Mouse (Mus musculus): ENCODE measurements around the gene Rgp1.

Rgp1 gene

DNA sequence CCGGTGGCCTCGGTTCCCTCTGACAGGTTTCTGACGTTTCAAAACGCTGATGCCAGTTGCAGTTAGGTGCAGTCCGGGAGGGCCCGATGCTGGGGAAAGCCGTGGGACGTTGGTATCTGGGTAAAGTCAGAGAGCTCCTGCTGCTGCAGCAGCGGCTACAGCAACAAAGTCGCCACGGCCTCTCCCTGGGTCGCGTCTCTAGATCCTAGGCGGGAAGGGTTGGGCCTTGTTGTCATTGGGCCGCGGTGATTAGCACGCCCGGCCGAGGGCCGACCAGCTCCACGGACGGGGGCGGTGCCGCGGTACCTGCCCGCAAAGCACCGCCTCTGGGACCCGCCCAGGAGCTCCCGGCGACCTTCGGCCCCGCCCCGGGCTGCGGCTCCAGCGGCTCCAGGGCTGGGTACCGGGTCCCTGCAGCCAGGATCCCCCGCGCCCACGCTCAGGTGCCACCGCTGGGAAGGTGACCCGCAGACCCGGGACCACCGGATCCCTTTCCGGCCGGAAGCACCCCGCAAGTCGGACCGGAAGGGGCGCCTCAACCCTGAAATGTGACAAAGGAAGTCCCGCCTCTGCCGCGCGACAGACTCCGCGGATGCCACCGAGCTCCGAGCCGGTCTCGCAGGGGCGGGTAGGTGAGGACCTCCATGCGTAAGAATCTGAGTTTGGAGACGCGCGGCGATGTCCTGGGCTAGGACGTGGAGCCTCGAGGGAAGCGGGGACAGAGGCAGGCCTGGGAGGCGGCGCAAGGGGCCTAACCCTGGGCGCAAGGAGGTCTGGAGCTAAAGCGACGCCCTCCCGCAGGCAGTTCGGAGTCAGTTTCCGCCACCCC is at the start of gene Rgp1, which contains the start of gene Gba2:
Gene Rgp1 (plus strand): TSS at position 340 of the 829 bp plus-strand sequence.
Gene Gba2 (minus strand): TSS at position 498 of the 829 bp plus-strand sequence.
- CTCF ChIA-PET = interaction anchor here (0.6 to 2.7 kb wide), 27 partner anchors 9 to 824 kb away, joined by 3 to 13 read pairs (median 4); partner anchors contain the start of genes Creb3 (in 2 of the 4), Tln1 (in 2 of the 4), Ccdc107 (in 1 of the 4) and Npr2 (in 1 of the 4)

GRCm38 (mm10) chr4:43530081-43530501 is 48.4 kb upstream of the Rgp1 start:
- ChIA-PET CTCF (interaction anchor here (0.6 to 2.4 kb wide), 66 partner anchors 8 to 471 kb away, joined by 3 to 12 read pairs (median 4); partner anchors contain the start of genes Tln1 (in 4 of the 4), Arhgef39 (in 3 of the 4), Creb3 (in 3 of the 4) and Gba2 (in 3 of the 4)), POLR2A (interaction anchor here in 3 of 4 experiments (0.5 to 3.2 kb wide), 16 partner anchors 11 to 552 kb away, joined by 3 to 10 read pairs (median 4); partner anchors contain the start of genes Creb3 (in 2 of the 3), Tln1 (in 2 of the 3), Arhgef39 (in 1 of the 3) and Ccdc107 (in 1 of the 3))

More for the DNA sequence above, at the start of gene Rgp1, which contains the start of gene Gba2:
- POLR2A ChIA-PET = interaction anchor here (0.6 to 17.8 kb wide), 54 partner anchors 8 to 1529 kb away, joined by 3 to 293 read pairs (median 3); partner anchors contain the start of genes Creb3 (in 4 of the 4), Tln1 (in 4 of the 4), Tpm2 (in 2 of the 4) and Arhgef39 (in 1 of the 4)

DNA sequence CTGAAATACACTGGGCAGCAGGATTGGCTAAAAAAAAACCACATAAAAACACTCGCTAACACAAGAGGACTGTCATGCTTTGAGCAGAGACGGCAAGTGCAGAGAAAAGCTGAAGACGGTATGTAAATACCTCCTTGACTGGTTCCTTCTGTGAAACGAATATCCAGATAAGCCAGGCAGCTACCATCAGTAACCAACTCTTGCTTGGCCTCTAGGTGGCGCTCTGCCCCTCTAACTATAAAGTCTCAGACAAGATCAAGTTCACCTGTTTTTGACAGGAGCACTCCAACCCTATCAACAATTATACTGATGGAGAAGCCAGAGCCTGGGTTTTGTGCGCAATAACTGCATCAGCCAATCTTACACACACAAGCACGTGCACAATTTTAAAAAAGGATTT is 47.9 kb upstream of the Rgp1 start:
- ChIA-PET POLR2A (interaction anchor here in 3 of 4 experiments (0.5 to 3.2 kb wide), 19 partner anchors 9 to 553 kb away, joined by 3 to 10 read pairs (median 3); partner anchors contain the start of genes Creb3 (in 2 of the 3), Tln1 (in 2 of the 3), Arhgef39 (in 1 of the 3) and Ccdc107 (in 1 of the 3)), CTCF (interaction anchor here (0.6 to 2.4 kb wide), 66 partner anchors 8 to 472 kb away, joined by 3 to 12 read pairs (median 4); partner anchors contain the start of genes Tln1 (in 4 of the 4), Arhgef39 (in 3 of the 4), Creb3 (in 3 of the 4) and Gba2 (in 3 of the 4))

DNA sequence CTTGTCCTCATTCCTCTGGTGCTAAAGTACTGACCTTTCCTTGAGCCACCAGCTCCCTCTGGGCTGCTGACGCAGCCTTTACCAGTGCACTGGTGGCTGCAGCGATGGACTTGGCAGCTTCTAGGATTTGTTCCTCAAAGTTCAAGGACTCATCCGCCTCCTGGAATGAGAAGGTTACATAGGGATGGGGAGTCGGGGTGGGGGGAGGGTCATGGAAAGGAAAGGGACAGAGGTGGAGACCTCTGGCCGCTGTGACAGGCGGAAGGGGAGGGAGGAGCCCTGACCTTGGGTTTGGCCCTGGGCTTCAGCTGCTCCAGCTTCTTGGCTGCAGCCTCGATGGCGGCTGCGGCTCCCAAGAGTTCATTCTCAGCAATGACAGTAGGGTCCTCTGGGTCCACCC is 45.2 kb upstream of the Rgp1 start:
- ChIA-PET CTCF (interaction anchor here in 2 of 4 experiments (0.6 to 2.0 kb wide), 7 partner anchors 14 to 640 kb away, joined by 3 to 6 read pairs (median 4); partner anchors contain the start of genes Arhgef39 (in 1 of the 2), Creb3 (in 1 of the 2) and Tln1 (in 1 of the 2)), POLR2A (interaction anchor here in 3 of 4 experiments (0.6 to 2.3 kb wide), 16 partner anchors 8 to 122 kb away, joined by 3 to 11 read pairs (median 3); partner anchors contain the start of genes Tln1 (in 3 of the 3), Arhgef39 (in 2 of the 3), Creb3 (in 2 of the 3) and Gba2 (in 1 of the 3))

DNA sequence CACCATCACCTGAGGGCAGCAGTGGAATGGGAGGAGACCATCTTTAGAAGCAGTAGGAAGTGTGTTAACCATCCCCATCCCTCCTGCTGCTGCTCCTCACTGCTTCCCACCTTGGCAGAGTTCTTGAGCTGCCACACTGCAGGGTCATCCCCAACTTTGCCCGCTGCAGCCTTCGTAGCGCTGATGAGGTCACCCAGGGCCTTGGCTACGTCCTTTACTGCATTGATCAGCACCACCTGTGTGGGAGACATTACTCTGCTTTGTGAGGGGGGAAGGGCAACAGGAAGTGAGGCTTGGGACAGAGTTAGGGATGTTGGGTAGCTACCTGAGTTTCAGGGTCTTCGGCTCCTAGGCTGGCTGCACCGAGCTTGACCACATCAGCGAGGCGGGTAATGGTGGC is 42.9 kb upstream of the Rgp1 start:
- CTCF ChIA-PET = interaction anchor here in 2 of 4 experiments (0.6 to 1.8 kb wide), 5 partner anchors 8 to 174 kb away, joined by 3 to 13 read pairs (median 4); partner anchors contain the start of genes Creb3 (in 1 of the 2), Olfr71 (in 1 of the 2) and Tln1 (in 1 of the 2)
- POLR2A ChIA-PET = interaction anchor here in 2 of 4 experiments (1.0 to 1.7 kb wide), 4 partner anchors 11 to 27 kb away, joined by 3 to 4 read pairs (median 3); partner anchors contain the start of gene Tln1 (in 1 of the 2)

DNA sequence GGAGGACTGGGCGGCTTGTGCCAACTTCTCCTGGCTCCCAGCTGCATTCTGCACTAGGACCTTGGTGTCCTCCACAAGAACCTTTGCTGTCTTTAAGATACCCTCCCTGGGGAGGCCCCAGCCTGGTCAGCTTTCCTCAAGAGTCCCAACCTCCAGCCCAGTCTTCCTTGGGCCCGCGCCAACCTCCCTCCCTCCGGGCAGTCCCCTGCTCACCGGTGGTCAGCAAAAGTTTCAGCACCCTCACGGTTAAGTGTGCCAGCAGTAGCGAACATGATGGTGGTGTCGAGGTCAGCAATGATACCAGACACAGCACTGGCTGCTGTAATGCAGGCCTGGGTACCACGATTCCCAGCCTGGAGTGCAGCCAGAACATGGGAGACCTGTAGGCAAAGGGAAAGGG is 42.5 kb upstream of the Rgp1 start:
- POLR2A ChIA-PET = interaction anchor here in 2 of 4 experiments (1.1 to 1.7 kb wide), 3 partner anchors 11 to 22 kb away, joined by 3 to 4 read pairs (median 3); no protein-coding TSS in a partner anchor
- CTCF ChIA-PET = interaction anchor here in 2 of 4 experiments (0.6 to 1.8 kb wide), 4 partner anchors 8 to 174 kb away, joined by 3 to 13 read pairs (median 4); partner anchors contain the start of genes Creb3 (in 1 of the 2), Olfr71 (in 1 of the 2) and Tln1 (in 1 of the 2)

DNA sequence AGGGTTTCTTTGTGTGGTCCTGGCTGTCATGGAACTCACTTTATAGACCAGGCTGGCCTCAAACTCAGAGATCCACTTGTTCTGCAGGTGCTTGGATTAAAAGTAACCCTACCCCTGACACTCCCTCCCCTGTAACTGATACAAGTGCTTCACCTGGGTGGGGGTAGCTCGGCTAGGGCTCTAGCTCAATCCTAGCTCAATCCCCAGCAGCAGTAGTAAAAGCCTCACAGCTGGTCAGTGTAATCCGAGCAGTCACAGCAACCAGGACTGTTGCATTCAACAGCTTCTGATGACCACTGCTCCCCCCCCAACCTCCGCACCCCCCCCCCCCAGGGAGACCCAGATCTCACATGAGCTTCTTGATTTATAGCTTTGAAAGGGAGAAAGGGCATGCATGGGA is 36.5 kb upstream of the Rgp1 start:
- ChIA-PET CTCF (interaction anchor here in 3 of 4 experiments (0.5 to 1.2 kb wide), 3 partner anchors 12 to 487 kb away, joined by 3 to 4 read pairs (median 3); no protein-coding TSS in a partner anchor), POLR2A (interaction anchor here in 2 of 4 experiments (0.7 to 1.9 kb wide), 8 partner anchors 8 to 44 kb away, joined by 3 to 6 read pairs (median 4); partner anchors contain the start of genes Gba2 (in 1 of the 2) and Rgp1 (in 1 of the 2))

- ChIA-PET CTCF (interaction anchor here in 2 of 4 experiments (1.1 to 2.0 kb wide), 2 partner anchors 16 to 19 kb away, joined by 5 read pairs; partner anchors contain the start of genes Creb3 (in 1 of the 2) and Tln1 (in 1 of the 2)), POLR2A (interaction anchor here in 3 of 4 experiments (1.1 to 4.3 kb wide), 9 partner anchors 8 to 40 kb away, joined by 3 to 21 read pairs (median 5); partner anchors contain the start of genes Tln1 (in 3 of the 3) and Creb3 (in 2 of the 3))
Measured at GRCm38 (mm10) chr4:43546375-43547047, 32.0 kb upstream of the Rgp1 start.

GRCm38 (mm10) chr4:43547160-43547559 is 31.4 kb upstream of the Rgp1 start:
- POLR2A ChIA-PET = interaction anchor here in 3 of 4 experiments (1.1 to 4.3 kb wide), 9 partner anchors 9 to 40 kb away, joined by 3 to 21 read pairs (median 5); partner anchors contain the start of genes Tln1 (in 3 of the 3) and Creb3 (in 2 of the 3)
- CTCF ChIA-PET = interaction anchor here (0.9 to 2.0 kb wide), 6 partner anchors 15 to 83 kb away, joined by 4 to 6 read pairs (median 4); partner anchors contain the start of genes Creb3 (in 1 of the 4) and Tln1 (in 1 of the 4)

GRCm38 (mm10) chr4:43549055-43549454 is 29.5 kb upstream of the Rgp1 start:
- ChIA-PET POLR2A (interaction anchor here in 2 of 4 experiments (0.8 to 4.3 kb wide), 5 partner anchors 10 to 30 kb away, joined by 3 to 21 read pairs (median 4); partner anchors contain the start of genes Creb3 (in 2 of the 2), Tln1 (in 2 of the 2), Gba2 (in 1 of the 2) and Rgp1 (in 1 of the 2)), CTCF (interaction anchor here in 3 of 4 experiments (1.0 to 2.0 kb wide), 4 partner anchors 14 to 21 kb away, joined by 3 to 6 read pairs (median 3); partner anchors contain the start of gene Tln1 (in 1 of the 3))

GRCm38 (mm10) chr4:43551854-43552253 is 26.7 kb upstream of the Rgp1 start:
- CTCF ChIA-PET = interaction anchor here in 2 of 4 experiments (1.4 to 1.6 kb wide), 3 partner anchors 11 to 120 kb away, joined by 3 to 6 read pairs (median 3); partner anchors contain the start of genes Creb3 (in 1 of the 2) and Tln1 (in 1 of the 2)
- POLR2A ChIA-PET = interaction anchor here in 3 of 4 experiments (0.9 to 3.4 kb wide), 5 partner anchors 9 to 11 kb away, joined by 3 to 12 read pairs (median 5); partner anchors contain the start of genes Creb3 (in 3 of the 3) and Tln1 (in 3 of the 3)

DNA sequence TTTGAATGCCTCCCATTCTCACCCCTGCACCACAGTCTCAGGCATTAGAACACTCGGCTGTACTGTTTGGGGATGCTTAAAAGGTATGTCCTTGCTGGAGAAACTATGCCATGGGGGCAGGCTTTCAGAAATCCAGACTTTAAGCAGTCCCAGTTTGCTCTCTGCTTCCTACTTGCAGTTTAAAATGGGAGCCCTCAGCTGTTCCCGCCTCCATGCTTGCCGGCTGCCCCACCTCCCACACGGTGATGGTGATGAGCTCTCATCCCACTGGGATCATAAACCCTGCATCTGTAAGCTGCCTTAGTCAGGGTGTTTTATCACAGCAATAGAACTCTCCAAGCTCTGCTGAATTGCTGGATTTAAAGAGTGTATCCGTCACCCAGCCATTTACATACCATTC is 26.1 kb upstream of the Rgp1 start:
- POLR2A ChIA-PET = interaction anchor here in 2 of 4 experiments (0.5 to 3.4 kb wide), 5 partner anchors 8 to 24 kb away, joined by 3 to 12 read pairs (median 3); partner anchors contain the start of genes Tln1 (in 2 of the 2) and Creb3 (in 1 of the 2)
- CTCF ChIA-PET = interaction anchor here in 2 of 4 experiments (0.8 to 1.6 kb wide), 5 partner anchors 10 to 120 kb away, joined by 3 to 6 read pairs (median 3); partner anchors contain the start of genes Creb3 (in 1 of the 2) and Tln1 (in 1 of the 2)

DNA sequence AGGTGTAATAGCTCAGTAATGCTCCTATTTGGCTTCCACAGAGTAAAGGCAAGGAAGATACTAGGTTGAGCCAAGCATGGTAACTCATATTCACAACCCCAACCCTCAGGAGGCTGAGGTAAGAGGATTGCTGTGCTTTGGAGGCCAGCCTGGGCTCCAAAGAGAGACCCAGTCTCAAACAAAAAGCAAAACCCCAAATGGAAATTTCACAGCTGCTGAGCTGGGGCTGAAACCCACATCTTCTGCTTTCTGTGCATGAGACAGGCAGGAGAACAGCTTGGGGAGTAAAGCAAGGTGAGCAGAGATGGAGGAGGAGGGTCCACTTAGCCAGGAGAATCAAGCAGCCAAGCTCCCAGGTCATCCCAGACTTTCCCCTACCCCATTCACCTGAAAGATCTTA is 24.6 kb upstream of the Rgp1 start:
- CTCF ChIA-PET = interaction anchor here in 3 of 4 experiments (1.1 to 1.2 kb wide), 3 partner anchors 9 to 26 kb away, joined by 3 read pairs; partner anchors contain the start of genes Creb3 (in 1 of the 3) and Tln1 (in 1 of the 3)
- POLR2A ChIA-PET = interaction anchor here in 3 of 4 experiments (1.1 to 14.2 kb wide), 6 partner anchors 8 to 53 kb away, joined by 3 to 293 read pairs (median 4); partner anchors contain the start of genes Tln1 (in 2 of the 3), Creb3 (in 1 of the 3), Gba2 (in 1 of the 3) and Msmp (in 1 of the 3)

DNA sequence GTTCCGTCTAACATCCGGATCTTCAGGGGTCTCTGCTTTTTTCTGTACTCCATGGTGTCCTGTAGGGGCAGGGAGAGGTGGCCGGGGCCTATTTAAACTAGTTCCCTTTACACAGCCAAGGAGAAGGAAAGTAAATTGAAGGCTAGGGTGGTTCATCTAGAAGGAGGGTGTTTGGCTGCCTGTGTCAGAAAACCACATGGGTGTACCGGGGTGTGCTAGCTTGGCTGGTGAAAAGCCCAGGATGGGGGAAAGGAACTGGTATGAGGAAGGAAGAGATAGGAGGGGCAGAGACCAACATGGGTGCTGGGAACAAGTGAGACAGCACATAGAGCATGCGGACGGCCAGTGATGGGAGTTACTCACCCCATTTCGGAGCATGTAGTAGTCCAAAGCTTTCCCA is 22.6 kb upstream of the Rgp1 start:
- POLR2A ChIA-PET = interaction anchor here in 2 of 4 experiments (1.0 to 14.2 kb wide), 6 partner anchors 9 to 44 kb away, joined by 3 to 293 read pairs (median 6); partner anchors contain the start of genes Gba2 (in 1 of the 2), Msmp (in 1 of the 2) and Rgp1 (in 1 of the 2)
- CTCF ChIA-PET = interaction anchor here in 3 of 4 experiments (0.8 to 1.4 kb wide), 3 partner anchors 26 to 74 kb away, joined by 3 to 4 read pairs (median 3); no protein-coding TSS in a partner anchor

GRCm38 (mm10) chr4:43558028-43558630 is 20.4 kb upstream of the Rgp1 start:
- ChIA-PET CTCF (interaction anchor here in 2 of 4 experiments (0.8 to 2.4 kb wide), 6 partner anchors 27 to 79 kb away, joined by 3 to 10 read pairs (median 4); partner anchors contain the start of gene Arhgef39 (in 1 of the 2)), POLR2A (interaction anchor here (0.6 to 14.2 kb wide), 19 partner anchors 9 to 557 kb away, joined by 3 to 293 read pairs (median 4); partner anchors contain the start of genes Gba2 (in 3 of the 4), Rgp1 (in 3 of the 4), Arhgef39 (in 1 of the 4) and Msmp (in 1 of the 4))

Data from embryonic stem cell, embryonic (primary cell).